Mouse (Mus musculus): ENCODE measurements around the gene Med26.

DNA sequence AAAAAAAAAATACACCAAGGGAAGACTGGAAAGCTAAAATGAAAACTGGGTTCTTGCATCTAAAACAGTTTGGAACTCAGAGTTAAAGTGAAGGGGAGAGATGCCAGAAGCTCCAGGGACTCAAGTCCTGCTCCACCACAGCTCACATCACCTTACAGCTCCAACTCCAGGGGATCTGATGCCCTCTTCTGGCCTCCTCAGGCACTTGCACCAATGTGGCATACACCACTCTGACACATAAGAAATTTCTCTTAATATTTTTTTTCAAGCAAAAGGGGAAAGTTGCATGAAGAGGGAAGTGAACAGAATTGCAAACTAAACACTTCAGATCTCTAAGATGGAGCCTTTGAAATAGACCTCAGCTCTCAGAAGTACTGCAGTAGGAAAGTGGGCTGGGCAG lies 8.8 kb downstream of the Med26 start:
- no peak for TF ChIP-seq ZNF384 (IDR thresholded peaks at IDR 0.05; ENCODE audit: low read depth, low read length)
- TF ChIP-seq GABPA (IDR thresholded peaks at IDR 0.05; ENCODE audit: low read depth, low read length): no peak
- no peak for TF ChIP-seq RCOR1 (IDR thresholded peaks at IDR 0.05; ENCODE audit: low read depth, low read length)
- TF ChIP-seq CTCF (IDR thresholded peaks at IDR 0.05 in 2 of 3, conservative IDR thresholded peaks at IDR 0.05 in 1 of 3; ENCODE audit: control insufficient read depth in 1 of 3, insufficient read depth in 1 of 3, low read depth in 2 of 3, low read length in 3 of 3, poor library complexity in 1 of 3, severe bottlenecking in 1 of 3): peak; percentile 37 to 64 (median 57); a peak in 5 of 6 replicates
- TF ChIP-seq CHD2 (IDR thresholded peaks at IDR 0.05; ENCODE audit: low read length): no peak
- no peak for TF ChIP-seq EP300 (IDR thresholded peaks at IDR 0.05; ENCODE audit: low read depth in 1 of 2, low read length in 2 of 2)
- no peak for TF ChIP-seq POLR2AphosphoS5 (IDR thresholded peaks at IDR 0.05; ENCODE audit: borderline replicate concordance, low read depth, low read length)
- no peak for TF ChIP-seq USF1 (IDR thresholded peaks at IDR 0.05; ENCODE audit: low read depth, low read length)
- no peak for TF ChIP-seq GATA1 (IDR thresholded peaks at IDR 0.05; ENCODE audit: low read depth, low read length)
- no peak for TF ChIP-seq POLR2A (IDR thresholded peaks at IDR 0.05; ENCODE audit: control insufficient read depth in 1 of 2, insufficient read depth in 1 of 2, low read depth in 1 of 2, low read length in 2 of 2, poor library complexity in 1 of 2)
- TF ChIP-seq TAL1 (IDR thresholded peaks at IDR 0.05; ENCODE audit: low read length): no peak
- TF ChIP-seq TBP (IDR thresholded peaks at IDR 0.05; ENCODE audit: low read depth, low read length): no peak
- TF ChIP-seq ZMIZ1 (IDR thresholded peaks at IDR 0.05; ENCODE audit: low read depth, low read length): no peak
